Mouse (Mus musculus): ENCODE results near the gene Gucy2e. TPM values are rescaled to one million over a fixed set of nuclear protein-coding genes. Genes with fewer than 3 reads are reported as not detected.
A peak's percentile ranks its signal among the peaks of the same experiment; 100 is the strongest.

Gucy2e gene
- polyA plus RNA-seq, 1 experiment from 2014 or later: 0.19 TPM

- ATAC-seq (ENCODE audit: low FRiP score): no peak
- Histone ChIP-seq H3K4me1 (peaks cover 18% of the 10 kb centered on the region), H3K4me2 (no peak overlapping the region), H3K4me3 (replicated peaks) (no peak overlapping the region), H3K27me3 (peaks cover 41% of the 10 kb centered on the region), H3K9me3 (no peaks in the 10 kb centered on the region), H3K9ac (no peak overlapping the region), H3K36me3 (replicated peaks) (no peaks in the 10 kb centered on the region), H3K27ac (no peak overlapping the region)
- WGBS: 83% methylated on average over 2 of the region's 2 CpGs
Measured at GRCm38 (mm10) chr11:69233141-69233540, 3.7 kb downstream of the Gucy2e start.

- WGBS: 79% methylated on average over 4 of the region's 4 CpGs
- Histone ChIP-seq H3K4me2 (no peak overlapping the region), H3K4me3 (replicated peaks) (no peak overlapping the region), H3K27me3 (peaks cover 21% of the 10 kb centered on the region), H3K4me1 (peaks cover 8% of the 10 kb centered on the region; the same call in 1 of the 2 replicates), H3K27ac (no peak overlapping the region), H3K36me3 (replicated peaks) (no peaks in the 10 kb centered on the region), H3K9ac (no peak overlapping the region), H3K9me3 (no peaks in the 10 kb centered on the region)
- no peak for ATAC-seq (ENCODE audit: low FRiP score)
Measured at GRCm38 (mm10) chr11:69230420-69230819, 6.4 kb downstream of the Gucy2e start.

- no peaks in the 10 kb centered on the region for H3K36me3 ChIP-seq (replicated peaks)
- peaks cover 11% of the 10 kb centered on the region; the same call in 1 of the 2 replicates for H3K27me3 ChIP-seq
- H3K4me2 ChIP-seq: no peak overlapping the region
- 0 out of 2 replicates have a peak, but pooled peaks cover 4% of the 10 kb centered on the region for H3K4me1 ChIP-seq
- H3K4me3 ChIP-seq (replicated peaks): no peak overlapping the region
- no peak for ATAC-seq (ENCODE audit: low FRiP score)
- H3K9me3 ChIP-seq: no peaks in the 10 kb centered on the region
- no peak overlapping the region for H3K9ac ChIP-seq
- whole genome bisulfite sequencing: 63% methylated on average over 1 of the region's 1 CpGs
- no peak overlapping the region for H3K27ac ChIP-seq
Measured at GRCm38 (mm10) chr11:69225715-69226114, 11.1 kb downstream of the Gucy2e start.

- no peak overlapping the region for H3K27ac ChIP-seq
- no peak overlapping the region for H3K9ac ChIP-seq
- no peaks in the 10 kb centered on the region for H3K36me3 ChIP-seq (replicated peaks)
- H3K9me3 ChIP-seq: no peaks in the 10 kb centered on the region
- H3K4me1 ChIP-seq: 0 out of 2 replicates have a peak, but pooled peaks cover 4% of the 10 kb centered on the region
- WGBS: 90% methylated on average over 4 of the region's 4 CpGs
- H3K4me2 ChIP-seq: no peak overlapping the region
- no peak overlapping the region for H3K4me3 ChIP-seq (replicated peaks)
- 0 out of 2 replicates have a peak, but pooled peaks cover 6% of the 10 kb centered on the region for H3K27me3 ChIP-seq
- ATAC-seq (ENCODE audit: low FRiP score): no peak
Measured at GRCm38 (mm10) chr11:69223101-69223500, 13.7 kb downstream of the Gucy2e start.

GRCm38 (mm10) chr11:69221070-69221469 is 15.8 kb downstream of the Gucy2e start:
- Histone ChIP-seq H3K36me3 (replicated peaks) (no peaks in the 10 kb centered on the region), H3K27ac (no peak overlapping the region), H3K9me3 (no peaks in the 10 kb centered on the region), H3K4me3 (replicated peaks) (no peak overlapping the region), H3K9ac (no peak overlapping the region), H3K4me1 (no peaks in the 10 kb centered on the region), H3K4me2 (no peak overlapping the region), H3K27me3 (no peaks in the 10 kb centered on the region)
- ATAC-seq (ENCODE audit: low FRiP score): no peak
- WGBS: 77% methylated on average over 4 of the region's 4 CpGs

GRCm38 (mm10) chr11:69218661-69219060 is 18.2 kb downstream of the Gucy2e start:
- H3K9me3 ChIP-seq: no peaks in the 10 kb centered on the region
- WGBS: 52% methylated on average over 2 of the region's 2 CpGs
- no peaks in the 10 kb centered on the region for H3K36me3 ChIP-seq (replicated peaks)
- no peaks in the 10 kb centered on the region for H3K4me1 ChIP-seq
- ATAC-seq (ENCODE audit: low FRiP score): no peak
- H3K9ac ChIP-seq: no peak overlapping the region
- no peak overlapping the region for H3K27ac ChIP-seq
- H3K4me2 ChIP-seq: no peak overlapping the region
- H3K27me3 ChIP-seq: no peaks in the 10 kb centered on the region
- H3K4me3 ChIP-seq (replicated peaks): no peak overlapping the region

- Histone ChIP-seq H3K9ac (no peak overlapping the region), H3K4me1 (no peaks in the 10 kb centered on the region), H3K27me3 (no peaks in the 10 kb centered on the region), H3K27ac (no peak overlapping the region), H3K4me2 (no peak overlapping the region), H3K9me3 (no peaks in the 10 kb centered on the region), H3K4me3 (replicated peaks) (no peak overlapping the region), H3K36me3 (replicated peaks) (no peaks in the 10 kb centered on the region)
- ATAC-seq (ENCODE audit: low FRiP score): no peak
- WGBS: 91% methylated on average over 5 of the region's 5 CpGs
Measured at GRCm38 (mm10) chr11:69217411-69217810, 19.4 kb downstream of the Gucy2e start.

GRCm38 (mm10) chr11:69211431-69211830 is 25.4 kb downstream of the Gucy2e start:
- Histone ChIP-seq H3K9me3 (no peaks in the 10 kb centered on the region), H3K27ac (no peak overlapping the region), H3K4me2 (peak overlapping the region; percentile 21; the same call in 1 of the 2 replicates), H3K36me3 (replicated peaks) (no peaks in the 10 kb centered on the region), H3K4me3 (replicated peaks) (peak overlapping the region; percentile 17; the same call in 1 of the 2 replicates), H3K9ac (no peak overlapping the region), H3K4me1 (no peaks in the 10 kb centered on the region), H3K27me3 (0 out of 2 replicates have a peak, but pooled peaks cover 5% of the 10 kb centered on the region)
- ATAC-seq (ENCODE audit: low FRiP score): no peak
- WGBS: 49% methylated on average over 2 of the region's 2 CpGs

GRCm38 (mm10) chr11:69202469-69203230 is 34.2 kb downstream of the Gucy2e start:
- no peak for ATAC-seq (ENCODE audit: low FRiP score)

GRCm38 (mm10) chr11:69200231-69200630 is 36.6 kb downstream of the Gucy2e start:
- Histone ChIP-seq H3K4me1 (peaks cover 8% of the 10 kb centered on the region), H3K4me2 (no peak overlapping the region), H3K27ac (no peak overlapping the region), H3K9me3 (no peaks in the 10 kb centered on the region), H3K36me3 (replicated peaks) (no peaks in the 10 kb centered on the region), H3K4me3 (replicated peaks) (no peak overlapping the region), H3K9ac (no peak overlapping the region), H3K27me3 (peaks cover 32% of the 10 kb centered on the region)
- WGBS: 83% methylated on average over 6 of the region's 6 CpGs
- no peak for ATAC-seq (ENCODE audit: low FRiP score)

More at GRCm38 (mm10) chr11:69202469-69203230, 34.2 kb downstream of the Gucy2e start:
- 83% methylated on average over 13 of the region's 13 CpGs for WGBS
- Histone ChIP-seq H3K9ac (no peak overlapping the region), H3K27me3 (peaks cover 13% of the 10 kb centered on the region), H3K36me3 (replicated peaks) (no peaks in the 10 kb centered on the region), H3K4me2 (no peak overlapping the region), H3K4me3 (replicated peaks) (no peak overlapping the region), H3K27ac (no peak overlapping the region), H3K9me3 (no peaks in the 10 kb centered on the region), H3K4me1 (0 out of 2 replicates have a peak, but pooled peaks cover under 1% of the 10 kb centered on the region)

GRCm38 (mm10) chr11:69199251-69199650 is 37.6 kb downstream of the Gucy2e start:
- H3K27me3 ChIP-seq: peaks cover 32% of the 10 kb centered on the region
- H3K4me2 ChIP-seq: no peak overlapping the region
- ATAC-seq (ENCODE audit: low FRiP score): no peak
- H3K4me1 ChIP-seq: peaks cover 8% of the 10 kb centered on the region
- H3K36me3 ChIP-seq (replicated peaks): no peaks in the 10 kb centered on the region
- no peak overlapping the region for H3K4me3 ChIP-seq (replicated peaks)
- no peak overlapping the region for H3K27ac ChIP-seq
- no peak overlapping the region for H3K9ac ChIP-seq
- WGBS: 74% methylated on average over 1 of the region's 1 CpGs
- H3K9me3 ChIP-seq: no peaks in the 10 kb centered on the region

GRCm38 (mm10) chr11:69197743-69198142 is 39.1 kb downstream of the Gucy2e start, which contains the start of gene Alox8:
Gene Alox8, minus strand, starts transcription at chr11:69197843.
- no peak within 1 kb of the TSS for H3K27ac ChIP-seq
- H3K9me3 ChIP-seq: no peaks in the 10 kb centered on the region
- H3K4me1 ChIP-seq: peaks cover 8% of the 10 kb centered on the region
- peak within 1 kb of the TSS; percentile 42 for H3K4me2 ChIP-seq
- 36% methylated on average over 6 of the region's 6 CpGs for WGBS
- H3K27me3 ChIP-seq: peaks cover 32% of the 10 kb centered on the region
- H3K4me3 ChIP-seq (replicated peaks): peak within 1 kb of the TSS; percentile 20
- peak within 1 kb of the TSS; percentile 39 for H3K9ac ChIP-seq
- ATAC-seq (ENCODE audit: low FRiP score): no peak
- no peaks in the 10 kb centered on the region for H3K36me3 ChIP-seq (replicated peaks)

GRCm38 (mm10) chr11:69197194-69197593 is 39.6 kb downstream of the Gucy2e start:
- peak overlapping the region; percentile 20 for H3K4me3 ChIP-seq (replicated peaks)
- no peak for ATAC-seq (ENCODE audit: low FRiP score)

More at GRCm38 (mm10) chr11:69197194-69197593, 39.6 kb downstream of the Gucy2e start:
- WGBS: 0% methylated on average over 14 of the region's 14 CpGs
- Histone ChIP-seq H3K27ac (no peak overlapping the region), H3K4me2 (peak overlapping the region; percentile 42), H3K9me3 (no peaks in the 10 kb centered on the region), H3K9ac (peak overlapping the region; percentile 39), H3K27me3 (peaks cover 32% of the 10 kb centered on the region), H3K4me1 (peaks cover 8% of the 10 kb centered on the region), H3K36me3 (replicated peaks) (no peaks in the 10 kb centered on the region)
